Mouse (Mus musculus): Measurements from ENCODE around the gene Snx29.
"Not testable (repeated sequence)": the region's sequence is repeated elsewhere in the genome, so short reads cannot be mapped to it uniquely, and the experiment has no call there.

DNA sequence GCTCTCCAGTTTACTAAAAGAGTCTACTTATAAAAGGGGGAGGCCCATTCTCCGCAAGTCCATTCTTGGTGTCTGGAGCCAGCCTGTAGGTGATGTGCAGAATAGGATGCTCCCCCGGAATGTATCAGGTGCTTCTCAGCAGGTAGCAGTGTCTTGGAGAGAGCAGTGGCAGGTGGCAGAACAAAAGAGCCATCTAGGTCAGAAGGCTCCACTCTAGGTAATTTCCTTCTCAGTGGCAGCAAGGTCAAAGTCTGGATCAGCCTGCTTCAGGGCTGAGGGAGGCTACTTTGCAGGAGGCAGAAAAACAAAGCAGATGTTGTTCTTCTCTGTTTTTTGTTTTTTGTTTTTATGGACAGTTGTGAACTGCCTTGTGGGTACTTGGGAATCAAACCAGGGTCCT lies 37.9 kb downstream of the Snx29 start:
- not testable (repeated sequence) for TF ChIP-seq POLR2A (IDR thresholded peaks at IDR 0.05; ENCODE audit: borderline replicate concordance, extremely low read depth, insufficient read depth, insufficient read length, poor library complexity, severe bottlenecking); CTCF (IDR thresholded peaks at IDR 0.05; ENCODE audit: borderline replicate concordance, extremely low read depth, insufficient read depth, insufficient read length)
